Mouse (Mus musculus) embryonic facial prominence, embryonic 15.5 days (tissue): ENCODE results near the gene Glul. TPM values are rescaled to one million over a fixed set of nuclear protein-coding genes. Genes with fewer than 3 reads are reported as not detected.
A peak's percentile ranks its signal among the peaks of the same experiment; 100 is the strongest.

Experiments used
- ATAC-seq: fragments of 200-750 bp; cut with Nextera tagmentation; 2 replicates; pipeline ENCODE4 v1.8.0; 2017; ENCODE audit warnings: low read depth, moderate TSS enrichment; ENCODE audit not compliant: insufficient number of reproducible peaks, low FRiP score, low TSS enrichment
- H3K27ac ChIP-seq: fragments of 300-500 bp; sonication (generic); replicated peaks from 2 replicates; pipeline ENCODE4 v1.5.1; 2015; ENCODE audit warnings: mild to moderate bottlenecking, inconsistent platforms
- H3K27me3 ChIP-seq: fragments of 300-500 bp; sonication (generic); 2 replicates; pipeline ENCODE4 v1.6.1; 2015; ENCODE audit warnings: inconsistent platforms
- H3K36me3 ChIP-seq: fragments of 300-500 bp; sonication (generic); 2 replicates; pipeline ENCODE4 v1.6.1; 2015; ENCODE audit warnings: mild to moderate bottlenecking, inconsistent platforms
- H3K4me1 ChIP-seq: fragments of 300-500 bp; sonication (generic); 2 replicates; pipeline ENCODE4 v1.6.1; 2015; ENCODE audit warnings: inconsistent platforms
- H3K4me2 ChIP-seq: fragments of 300-500 bp; sonication (generic); replicated peaks from 2 replicates; pipeline ENCODE4 v1.6.1; 2015; ENCODE audit warnings: mild to moderate bottlenecking, inconsistent platforms
- H3K4me3 ChIP-seq: fragments of 300-500 bp; sonication (generic); replicated peaks from 2 replicates; pipeline ENCODE4 v1.5.1; 2015; ENCODE audit warnings: mild to moderate bottlenecking, inconsistent platforms
- H3K9ac ChIP-seq: fragments of 300-500 bp; sonication (generic); 2 replicates; pipeline ENCODE4 v1.6.1; 2015; ENCODE audit warnings: inconsistent platforms
- H3K9me3 ChIP-seq: fragments of 300-500 bp; sonication (generic); replicated peaks from 2 replicates; pipeline ENCODE4 v1.6.1; 2016; ENCODE audit warnings: inconsistent platforms
- WGBS: fragments of 180-500 bp; shearing (Covaris S2); methylation state at CpG from one replicate; pipeline ENCODE4 v1.1.7; 2015; 5-methylcytosine and 5-hydroxymethylcytosine counted together
- polyA plus RNA-seq: library from polyadenylated mRNA; unstranded; fragments of >200 nt; fragmentation: Nextera tagmentation; extraction: Ambion mirVana; gene quantifications from 2 replicates; pipeline ENCODE4 v1.2.1, GENCODE M21; 2015

Glul gene
- polyA plus RNA-seq, 1 experiment from 2014 or later: 119 TPM

- no peak overlapping the region for H3K4me2 ChIP-seq
- no peaks in the 10 kb centered on the region for H3K9me3 ChIP-seq
- peaks cover 21% of the 10 kb centered on the region for H3K4me1 ChIP-seq
- H3K27ac ChIP-seq: no peak overlapping the region
- no peak for ATAC-seq
- H3K36me3 ChIP-seq: no peaks in the 10 kb centered on the region
- no peaks in the 10 kb centered on the region for H3K27me3 ChIP-seq
- no peak overlapping the region for H3K4me3 ChIP-seq
- no peak overlapping the region for H3K9ac ChIP-seq
- 89% methylated on average over 8 of the region's 8 CpGs for WGBS
These were observed 2.5 kb upstream of the Glul start for GRCm38 (mm10) chr1:153897196-153897595.

- peaks cover 26% of the 10 kb centered on the region for H3K4me1 ChIP-seq
- H3K9ac ChIP-seq: peak overlapping the region; percentile 33; the same call in 1 of the 2 replicates
- H3K4me2 ChIP-seq: peak overlapping the region; percentile 79
- 0 out of 2 replicates have a peak, but pooled peaks have one; percentile 11 for ATAC-seq
- WGBS: 14% methylated on average over 22 of the region's 22 CpGs
- H3K36me3 ChIP-seq: peaks cover 16% of the 10 kb centered on the region; the same call in 1 of the 2 replicates
- H3K27ac ChIP-seq: peak overlapping the region; percentile 97
- peak overlapping the region; percentile 85 for H3K4me3 ChIP-seq
- no peaks in the 10 kb centered on the region for H3K9me3 ChIP-seq
- no peaks in the 10 kb centered on the region for H3K27me3 ChIP-seq
These were observed 584 bp upstream of the Glul start for GRCm38 (mm10) chr1:153898989-153899730.

- H3K27me3 ChIP-seq: no peaks in the 10 kb centered on the region
- H3K9me3 ChIP-seq: no peaks in the 10 kb centered on the region
- ATAC-seq: peak; percentile 16; the same call in 1 of the 2 replicates
- WGBS: under 1% methylated on average over 36 of the region's 36 CpGs
- peaks cover 23% of the 10 kb centered on the region for H3K4me1 ChIP-seq
- peak overlapping the region; percentile 79 for H3K4me2 ChIP-seq
- peak overlapping the region; percentile 85 for H3K4me3 ChIP-seq
- peaks cover 28% of the 10 kb centered on the region for H3K36me3 ChIP-seq
- H3K27ac ChIP-seq: peak overlapping the region; percentile 97
- H3K9ac ChIP-seq: peak overlapping the region; percentile 77
These were observed 637 bp downstream of the Glul start for GRCm38 (mm10) chr1:153900381-153900780.

- H3K9me3 ChIP-seq: no peaks in the 10 kb centered on the region
- H3K27me3 ChIP-seq: no peaks in the 10 kb centered on the region
- peaks cover 34% of the 10 kb centered on the region for H3K36me3 ChIP-seq
- no peak for ATAC-seq
- peak overlapping the region; percentile 85 for H3K4me3 ChIP-seq
- H3K27ac ChIP-seq: peak overlapping the region; percentile 97
- 1% methylated on average over 25 of the region's 25 CpGs for WGBS
- H3K4me2 ChIP-seq: peak overlapping the region; percentile 79
- peak overlapping the region; percentile 77 for H3K9ac ChIP-seq
- peaks cover 23% of the 10 kb centered on the region for H3K4me1 ChIP-seq
These were observed 1.4 kb downstream of the Glul start for GRCm38 (mm10) chr1:153900860-153901730.

GRCm38 (mm10) chr1:153903006-153903405 is 3.3 kb downstream of the Glul start:
- no peak overlapping the region for H3K4me3 ChIP-seq
- H3K36me3 ChIP-seq: peaks cover 53% of the 10 kb centered on the region
- H3K4me2 ChIP-seq: no peak overlapping the region
- 85% methylated on average over 13 of the region's 13 CpGs for WGBS
- no peak overlapping the region for H3K9ac ChIP-seq
- no peaks in the 10 kb centered on the region for H3K27me3 ChIP-seq
- no peak for ATAC-seq
- no peaks in the 10 kb centered on the region for H3K9me3 ChIP-seq
- H3K4me1 ChIP-seq: peaks cover 23% of the 10 kb centered on the region
- no peak overlapping the region for H3K27ac ChIP-seq

GRCm38 (mm10) chr1:153904236-153904635 is 4.5 kb downstream of the Glul start:
- no peak for ATAC-seq
- H3K27ac ChIP-seq: no peak overlapping the region
- H3K9ac ChIP-seq: no peak overlapping the region
- H3K4me2 ChIP-seq: no peak overlapping the region
- H3K36me3 ChIP-seq: peaks cover 64% of the 10 kb centered on the region
- no peaks in the 10 kb centered on the region for H3K27me3 ChIP-seq
- H3K4me1 ChIP-seq: peaks cover 18% of the 10 kb centered on the region
- H3K9me3 ChIP-seq: no peaks in the 10 kb centered on the region
- H3K4me3 ChIP-seq: no peak overlapping the region
- 84% methylated on average over 14 of the region's 14 CpGs for WGBS

- Histone ChIP-seq H3K9me3 (no peaks in the 10 kb centered on the region), H3K27me3 (no peaks in the 10 kb centered on the region), H3K4me2 (no peak overlapping the region), H3K27ac (no peak overlapping the region), H3K9ac (no peak overlapping the region), H3K4me1 (peaks cover 15% of the 10 kb centered on the region), H3K4me3 (no peak overlapping the region), H3K36me3 (peaks cover 72% of the 10 kb centered on the region)
- ATAC-seq: no peak
- WGBS: 87% methylated on average over 3 of the region's 3 CpGs
These were observed 6.1 kb downstream of the Glul start for GRCm38 (mm10) chr1:153905884-153906283.

GRCm38 (mm10) chr1:153908208-153908607 is 8.5 kb downstream of the Glul start:
- Histone ChIP-seq H3K27ac (no peak overlapping the region), H3K9me3 (no peaks in the 10 kb centered on the region), H3K9ac (no peak overlapping the region), H3K4me2 (no peak overlapping the region), H3K4me1 (0 out of 2 replicates have a peak, but pooled peaks cover 1% of the 10 kb centered on the region), H3K4me3 (no peak overlapping the region), H3K36me3 (peaks cover 65% of the 10 kb centered on the region), H3K27me3 (no peaks in the 10 kb centered on the region)
- 89% methylated on average over 6 of the region's 6 CpGs for WGBS
- ATAC-seq: no peak

- H3K27ac ChIP-seq: no peak overlapping the region
- 83% methylated on average over 4 of the region's 4 CpGs for WGBS
- no peaks in the 10 kb centered on the region for H3K4me1 ChIP-seq
- H3K4me3 ChIP-seq: no peak overlapping the region
- H3K9ac ChIP-seq: no peak overlapping the region
- ATAC-seq: no peak
- H3K9me3 ChIP-seq: no peaks in the 10 kb centered on the region
- H3K4me2 ChIP-seq: no peak overlapping the region
- H3K36me3 ChIP-seq: peaks cover 60% of the 10 kb centered on the region
- H3K27me3 ChIP-seq: no peaks in the 10 kb centered on the region
These were observed 9.0 kb downstream of the Glul start for GRCm38 (mm10) chr1:153908741-153909140.

- Histone ChIP-seq H3K4me3 (no peak overlapping the region), H3K36me3 (peaks cover 53% of the 10 kb centered on the region), H3K9ac (no peak overlapping the region), H3K9me3 (no peaks in the 10 kb centered on the region), H3K4me2 (no peak overlapping the region), H3K4me1 (no peaks in the 10 kb centered on the region), H3K27me3 (no peaks in the 10 kb centered on the region), H3K27ac (no peak overlapping the region)
- ATAC-seq: no peak
- 77% methylated on average over 10 of the region's 10 CpGs for WGBS
These were observed 9.6 kb downstream of the Glul start for GRCm38 (mm10) chr1:153909213-153909962.

- Histone ChIP-seq H3K36me3 (peaks cover 48% of the 10 kb centered on the region), H3K4me3 (no peak overlapping the region), H3K27me3 (no peaks in the 10 kb centered on the region), H3K9ac (no peak overlapping the region), H3K4me2 (no peak overlapping the region), H3K9me3 (no peaks in the 10 kb centered on the region), H3K4me1 (no peaks in the 10 kb centered on the region), H3K27ac (no peak overlapping the region)
- ATAC-seq: no peak
- 82% methylated on average over 9 of the region's 9 CpGs for WGBS
These were observed 10.2 kb downstream of the Glul start for GRCm38 (mm10) chr1:153909963-153910291.
